Mouse (Mus musculus) layer of hippocampus, postnatal 14 days (tissue): ENCODE measurements around the gene Plcb1. TPM values are rescaled to one million over a fixed set of nuclear protein-coding genes. Genes with fewer than 3 reads are reported as not detected.

Experiments used
- DNase-seq, 2 experiments: peaks; one replicate each; pipeline ENCODE4 v3.0.0; 2021 to 2022; ENCODE audit warnings: low spot score in 2 of 2, mixed read lengths in 1 of 2
- total RNA-seq, 2 experiments: library from RNA; stranded (reverse); gene quantifications; 2 replicates each; pipeline ENCODE4 v1.2.3; 2021

Gene Plcb1
- total RNA-seq, 2 experiments from 2014 or later = 123 to 129 TPM

- DNase-seq = peak in 1 of 2 experiments; percentile 79
These were observed 125.0 kb downstream of the Plcb1 start for GRCm38 (mm10) chr2:134910882-134911281.

- DNase-seq = no peak
These were observed 125.5 kb downstream of the Plcb1 start for GRCm38 (mm10) chr2:134911360-134911759.

- no peak for DNase-seq
These were observed 126.7 kb downstream of the Plcb1 start for GRCm38 (mm10) chr2:134912616-134913015.

GRCm38 (mm10) chr2:134913542-134913941 lies 127.7 kb downstream of the Plcb1 start:
- no peak for DNase-seq

- peak in 1 of 2 experiments; percentile 51 for DNase-seq
These were observed 128.3 kb downstream of the Plcb1 start for GRCm38 (mm10) chr2:134914091-134914550.

- DNase-seq = no peak
These were observed 129.2 kb downstream of the Plcb1 start for GRCm38 (mm10) chr2:134915035-134915434.

- DNase-seq = no peak
These were observed 134.9 kb downstream of the Plcb1 start for GRCm38 (mm10) chr2:134920611-134921280.

GRCm38 (mm10) chr2:134922636-134923375 lies 136.9 kb downstream of the Plcb1 start:
- DNase-seq = no peak

GRCm38 (mm10) chr2:134924143-134924655 lies 138.3 kb downstream of the Plcb1 start:
- no peak for DNase-seq

- DNase-seq = no peak
These were observed 140.4 kb downstream of the Plcb1 start for GRCm38 (mm10) chr2:134926266-134926665.

- no peak for DNase-seq
These were observed 141.2 kb downstream of the Plcb1 start for GRCm38 (mm10) chr2:134927072-134927471.

- peak in 1 of 2 experiments; percentile 84 for DNase-seq
These were observed 143.6 kb downstream of the Plcb1 start for GRCm38 (mm10) chr2:134929452-134929851.

GRCm38 (mm10) chr2:134930961-134931360 lies 145.1 kb downstream of the Plcb1 start:
- no peak for DNase-seq

GRCm38 (mm10) chr2:134931756-134932421 lies 146.0 kb downstream of the Plcb1 start:
- DNase-seq = no peak

- DNase-seq = no peak
These were observed 149.6 kb downstream of the Plcb1 start for GRCm38 (mm10) chr2:134935469-134935868.

GRCm38 (mm10) chr2:134935970-134936649 lies 150.2 kb downstream of the Plcb1 start:
- no peak for DNase-seq

- DNase-seq = no peak
These were observed 151.8 kb downstream of the Plcb1 start for GRCm38 (mm10) chr2:134937666-134938065.

- no peak for DNase-seq
These were observed 156.2 kb downstream of the Plcb1 start for GRCm38 (mm10) chr2:134942039-134942438.

GRCm38 (mm10) chr2:134942919-134943318 lies 157.1 kb downstream of the Plcb1 start:
- DNase-seq = no peak

- no peak for DNase-seq
These were observed 160.5 kb downstream of the Plcb1 start for GRCm38 (mm10) chr2:134946331-134946730.

GRCm38 (mm10) chr2:134946911-134947310 lies 161.0 kb downstream of the Plcb1 start:
- DNase-seq = no peak
